1 mouse cellular context compared by ENCODE assay signal in genomic region chr9:44740663-44741192, GRCm38 (mm10).
TF ChIP-seq lines count a peak whose summit lies in the region.

No protein-coding gene starts in this region.

TF ChIP-seq in CH12.LX, 34 proteins besides CTCF, POLR2A, EP300 and RAD21:
- TF ChIP-seq SMC3 (IDR thresholded peaks at IDR 0.05; ENCODE audit: low read depth, low read length) (0 out of 2 replicates have a peak, but pooled peaks have one; percentile 20), TBP (conservative IDR thresholded peaks at IDR 0.05; ENCODE audit: low read depth, low read length) (peak; percentile 54; the same call in 1 of the 2 replicates), USF1 (IDR thresholded peaks at IDR 0.05; ENCODE audit: low read depth, low read length) (no peak)
